Mouse (Mus musculus): ENCODE data around the gene Gpc6.

Gpc6 gene

DNA sequence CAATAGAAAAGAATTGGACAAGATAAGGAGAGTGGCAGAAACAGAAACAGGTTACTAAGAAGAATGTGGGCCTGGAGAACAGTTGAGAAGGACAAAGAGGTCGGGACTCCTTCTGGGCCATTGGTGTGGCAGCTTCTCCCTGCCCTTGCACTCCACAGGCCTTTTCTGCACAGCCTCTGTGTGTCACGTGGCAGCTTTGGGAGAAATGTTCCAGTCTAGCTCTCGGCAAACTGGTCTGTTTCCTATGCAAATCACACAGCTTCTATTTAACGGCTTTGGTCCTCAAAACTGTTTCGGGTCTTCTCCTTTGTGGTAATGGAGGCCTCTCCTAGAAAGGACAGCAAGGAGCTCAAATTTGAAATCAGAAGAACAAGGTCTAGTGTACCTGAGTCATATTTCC lies 871.5 kb downstream of the Gpc6 start:
- DNase-seq (ENCODE audit: low spot score in 2 of 2) = no peak

- DNase-seq (ENCODE audit: low spot score in 2 of 2) = no peak
Observed at GRCm38 (mm10) chr14:117800399-117800798, 875.3 kb downstream of the Gpc6 start.

DNA sequence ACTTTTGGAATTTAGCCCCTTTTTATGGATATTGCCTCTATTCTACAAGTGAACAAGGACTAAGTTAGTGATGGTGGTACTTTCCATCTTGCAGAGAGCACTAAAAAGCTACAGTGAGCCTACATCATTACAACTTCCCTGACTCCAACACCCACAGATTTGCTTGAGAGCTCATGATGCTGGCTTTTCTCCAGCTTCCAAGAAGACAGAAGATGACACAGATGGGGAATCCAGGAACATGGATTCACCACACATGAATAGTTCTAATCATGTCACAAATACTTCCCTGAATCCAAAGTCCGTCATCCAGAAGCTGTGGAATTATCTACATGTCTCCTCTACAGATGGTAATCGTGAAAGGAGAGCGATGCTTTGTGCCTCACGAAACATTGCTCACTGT lies 882.7 kb downstream of the Gpc6 start:
- no peak for DNase-seq (ENCODE audit: low spot score in 2 of 2)

DNA sequence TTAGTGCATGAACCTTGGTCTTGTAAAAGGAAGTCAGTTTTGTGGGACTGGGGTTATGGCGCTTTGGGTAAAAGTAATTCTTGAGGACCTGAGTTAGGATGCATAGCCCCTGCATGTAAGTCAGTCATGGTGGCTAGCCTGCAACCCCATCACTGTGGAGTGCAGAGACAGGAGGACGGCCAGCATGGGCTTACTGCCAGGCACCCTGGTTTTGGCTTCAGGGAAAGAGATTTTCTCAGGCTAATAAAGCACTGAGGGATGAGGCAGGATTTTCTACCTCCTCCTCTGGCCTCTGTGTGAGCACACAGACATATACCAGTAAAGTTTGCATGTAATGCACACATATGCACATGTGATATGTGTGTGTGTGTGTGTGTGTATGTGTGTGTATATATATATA lies 883.2 kb downstream of the Gpc6 start:
- DNase-seq (ENCODE audit: low spot score in 2 of 2) = no peak

DNA sequence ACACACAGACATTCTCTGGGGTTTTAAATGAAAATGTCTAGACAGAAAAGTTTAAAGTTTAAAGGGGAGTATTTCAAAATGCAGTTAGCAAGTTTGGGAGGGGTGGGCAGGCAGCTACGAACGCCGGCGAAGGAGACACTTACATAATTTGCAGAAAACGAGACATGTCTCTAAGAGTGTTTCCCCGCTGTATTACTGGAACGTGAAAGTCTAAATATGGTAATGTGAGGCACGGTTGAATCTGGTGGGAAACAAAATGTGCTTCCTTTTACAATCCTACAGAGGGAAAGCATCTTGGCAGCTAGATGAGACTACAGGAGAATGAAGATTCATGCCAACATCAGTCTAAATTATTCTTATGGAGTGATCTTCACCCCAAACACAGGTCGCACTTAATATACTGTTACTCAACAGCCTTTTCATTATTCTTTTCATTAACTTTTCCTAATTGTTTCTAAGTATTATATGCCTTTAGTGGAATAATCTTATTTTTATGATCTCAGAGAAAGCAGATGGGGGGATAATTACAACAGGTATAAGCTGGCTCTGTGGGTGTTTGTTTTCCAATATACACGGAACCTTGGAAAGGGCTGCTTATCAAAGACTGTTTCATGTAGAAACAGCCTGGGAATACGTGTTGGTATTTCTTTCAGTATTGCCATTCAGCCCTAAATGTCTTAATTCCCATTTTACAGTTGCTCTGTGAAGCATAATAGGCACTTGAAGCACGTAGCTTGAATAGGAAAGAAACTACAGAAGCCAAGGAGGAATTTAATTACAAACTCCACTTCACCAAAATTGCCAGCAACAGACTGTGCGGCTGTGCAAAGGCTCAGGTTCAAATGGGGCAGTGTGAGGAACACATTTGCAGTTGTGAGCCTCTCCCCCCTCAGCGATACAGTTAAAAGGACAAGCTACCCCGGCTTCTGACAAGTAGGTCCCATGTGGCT lies 885.5 kb downstream of the Gpc6 start:
- no peak for DNase-seq (ENCODE audit: low spot score in 2 of 2)

DNA sequence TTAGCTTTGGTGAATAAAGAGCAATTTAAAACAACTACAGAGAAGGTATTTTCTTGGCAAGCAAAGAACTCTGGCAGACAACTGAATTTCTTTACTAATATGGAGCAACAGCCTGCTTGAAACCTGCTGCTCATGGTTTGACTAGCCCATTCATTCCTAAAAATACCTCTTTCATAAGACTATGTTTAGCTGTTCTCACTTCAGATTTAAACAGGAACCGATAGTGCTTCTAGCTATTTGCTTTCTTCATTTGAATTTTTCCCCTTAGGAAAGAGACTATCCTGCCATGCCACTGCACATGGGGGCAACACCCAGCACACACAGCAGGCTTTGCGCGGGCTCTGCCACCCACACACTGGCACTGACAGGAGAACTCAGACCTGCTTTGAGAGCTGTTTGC lies 888.4 kb downstream of the Gpc6 start:
- DNase-seq (ENCODE audit: low spot score in 2 of 2) = no peak

DNA sequence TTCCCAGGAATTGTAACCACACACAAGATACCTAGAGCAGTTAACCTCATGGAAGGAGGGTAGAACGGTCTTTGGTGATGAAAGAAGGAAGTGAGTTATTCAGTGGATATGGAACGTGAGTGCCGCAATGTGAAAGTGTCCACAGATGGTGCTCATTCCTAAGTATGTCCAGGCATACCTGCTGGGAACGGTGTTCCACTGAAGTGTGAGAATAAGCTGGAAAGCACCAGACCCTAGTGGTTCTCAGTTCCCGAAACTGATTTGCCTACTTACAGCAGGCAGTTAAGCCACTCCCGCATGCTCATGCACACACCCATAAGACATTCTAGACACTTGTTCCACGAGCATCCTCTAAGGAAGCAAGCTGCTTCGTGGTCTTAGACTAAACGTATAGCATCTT lies 890.9 kb downstream of the Gpc6 start:
- no peak for DNase-seq (ENCODE audit: low spot score in 2 of 2)

- no peak for DNase-seq (ENCODE audit: low spot score in 2 of 2)
Observed at GRCm38 (mm10) chr14:117816706-117817105, 891.6 kb downstream of the Gpc6 start.

GRCm38 (mm10) chr14:117817196-117817595 lies 892.1 kb downstream of the Gpc6 start:
- DNase-seq (ENCODE audit: low spot score in 2 of 2) = no peak

- no peak for DNase-seq (ENCODE audit: low spot score in 2 of 2)
Observed at GRCm38 (mm10) chr14:117824491-117824890, 899.4 kb downstream of the Gpc6 start.

- no peak for DNase-seq (ENCODE audit: low spot score in 2 of 2)
Observed at GRCm38 (mm10) chr14:117826294-117827046, 901.4 kb downstream of the Gpc6 start.

- no peak for DNase-seq (ENCODE audit: low spot score in 2 of 2)
Observed at GRCm38 (mm10) chr14:117831267-117831666, 906.2 kb downstream of the Gpc6 start.

DNA sequence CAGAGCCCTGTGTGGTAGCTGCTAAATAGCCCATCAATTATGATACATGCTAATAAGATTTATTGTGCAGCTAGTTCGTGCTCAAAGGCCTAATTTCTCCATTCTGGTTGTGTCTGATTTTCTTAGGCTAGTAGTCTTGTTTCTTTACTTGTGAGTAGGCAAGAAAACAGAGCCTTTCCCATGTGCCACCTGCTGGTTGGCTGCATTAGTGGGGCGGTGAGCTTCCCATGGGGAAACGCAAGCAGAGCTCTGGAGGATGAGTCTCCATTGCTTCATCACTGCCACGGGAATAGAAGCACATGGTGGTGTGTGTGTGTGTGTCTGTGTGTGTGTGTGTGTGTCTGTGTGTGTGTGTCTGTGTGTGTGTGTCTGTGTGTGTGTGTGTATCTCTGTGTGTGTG lies 906.6 kb downstream of the Gpc6 start:
- DNase-seq (ENCODE audit: low spot score in 2 of 2) = no peak

GRCm38 (mm10) chr14:117835506-117835905 lies 910.4 kb downstream of the Gpc6 start:
- no peak for DNase-seq (ENCODE audit: low spot score in 2 of 2)

DNA sequence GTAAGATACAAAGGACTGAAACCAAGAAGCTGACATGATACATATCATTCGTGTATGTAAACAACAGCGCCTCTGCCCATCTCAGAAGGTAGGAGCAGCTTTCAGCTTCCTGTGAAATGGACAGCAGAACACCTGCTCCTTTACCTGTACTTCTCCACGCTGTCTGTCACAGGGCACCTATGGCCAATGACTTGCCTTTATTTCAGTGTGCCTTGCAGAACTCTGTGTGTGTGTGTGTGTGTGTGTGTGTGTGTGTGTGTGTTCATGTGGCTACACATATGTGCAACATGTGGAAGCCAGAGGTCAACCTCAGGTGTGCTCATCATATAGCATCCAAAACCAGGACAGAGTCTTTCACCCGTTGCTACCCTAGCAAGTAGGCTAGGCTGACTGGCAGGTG lies 911.9 kb downstream of the Gpc6 start:
- DNase-seq (ENCODE audit: low spot score in 2 of 2) = no peak

DNA sequence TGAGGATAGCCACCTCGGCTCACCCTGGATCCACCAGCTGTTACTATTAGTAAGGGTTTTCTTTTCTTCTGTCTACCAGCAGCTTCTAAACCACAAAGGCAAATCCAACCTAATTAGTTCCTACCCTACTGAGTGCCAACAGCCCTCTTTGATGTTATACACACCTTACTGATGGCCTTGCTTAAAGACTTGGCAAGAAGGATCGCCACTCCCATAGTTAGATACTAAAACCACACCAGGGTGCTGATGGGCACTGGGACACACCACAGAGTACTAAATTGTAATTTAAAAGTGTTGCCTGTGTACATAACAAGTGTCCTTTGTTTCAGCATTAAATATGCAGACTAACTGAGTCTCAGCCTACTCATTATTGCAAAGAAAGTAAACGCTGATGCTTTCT lies 912.6 kb downstream of the Gpc6 start:
- DNase-seq (ENCODE audit: low spot score in 2 of 2) = no peak

- no peak for DNase-seq (ENCODE audit: low spot score in 2 of 2)
Observed at GRCm38 (mm10) chr14:117841211-117841610, 916.1 kb downstream of the Gpc6 start.

- DNase-seq (ENCODE audit: low spot score in 2 of 2) = no peak
Observed at GRCm38 (mm10) chr14:117841797-117842553, 916.9 kb downstream of the Gpc6 start.

DNA sequence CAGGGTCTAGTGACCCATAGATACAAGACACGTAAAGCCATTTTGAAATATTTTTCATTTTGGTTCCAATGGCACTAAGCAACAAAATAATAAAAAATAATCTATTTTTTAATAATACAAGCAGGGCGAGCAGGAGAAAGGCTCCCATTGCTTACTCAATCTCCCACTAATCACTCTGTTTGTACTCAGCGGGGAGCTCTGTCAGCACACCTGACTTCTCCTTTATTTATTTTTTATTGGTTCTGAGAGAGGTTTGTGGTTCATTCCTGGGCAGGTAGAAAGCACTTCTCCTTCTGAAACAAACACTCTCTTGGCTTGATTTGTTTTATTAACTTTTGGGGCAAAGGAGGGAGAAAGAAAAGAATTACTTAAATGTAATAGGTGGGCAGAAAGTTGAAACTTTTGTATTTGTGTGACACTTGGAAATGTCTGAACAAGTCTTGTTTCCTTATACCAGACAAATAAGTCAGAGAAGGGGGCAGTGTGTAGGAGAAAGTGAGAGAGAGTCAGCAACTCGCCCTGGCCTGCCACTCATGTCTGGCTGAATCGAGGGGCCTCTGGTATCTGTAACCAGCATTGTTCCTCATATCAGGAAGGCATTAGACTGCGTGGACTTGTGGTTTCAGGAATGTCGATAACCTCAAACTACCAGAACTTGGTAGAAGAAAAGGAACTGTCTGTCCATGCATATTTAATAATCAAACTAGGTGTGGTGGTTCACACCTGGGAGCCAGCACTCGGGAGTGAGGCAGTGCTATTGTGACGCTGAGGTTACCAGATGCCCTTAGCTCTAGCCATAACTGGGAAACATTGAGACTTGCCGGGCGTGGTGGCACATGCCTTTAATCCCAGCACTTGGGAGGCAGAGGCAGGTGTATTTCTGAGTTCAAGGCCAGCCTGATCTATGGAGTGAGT lies 924.7 kb downstream of the Gpc6 start:
- no peak for DNase-seq (ENCODE audit: low spot score in 2 of 2)

- no peak for DNase-seq (ENCODE audit: low spot score in 2 of 2)
Observed at GRCm38 (mm10) chr14:117852266-117852665, 927.2 kb downstream of the Gpc6 start.

- no peak for DNase-seq (ENCODE audit: low spot score in 2 of 2)
Observed at GRCm38 (mm10) chr14:117852842-117853241, 927.7 kb downstream of the Gpc6 start.
